Mouse (Mus musculus): ENCODE data around the gene Usp2. TPM values are rescaled to one million over a fixed set of nuclear protein-coding genes. Genes with fewer than 3 reads are reported as not detected.

Usp2 gene
- total and polyA plus RNA-seq, 3 experiments, result 2.1 to 2.3 (median 2.2) TPM

DNA sequence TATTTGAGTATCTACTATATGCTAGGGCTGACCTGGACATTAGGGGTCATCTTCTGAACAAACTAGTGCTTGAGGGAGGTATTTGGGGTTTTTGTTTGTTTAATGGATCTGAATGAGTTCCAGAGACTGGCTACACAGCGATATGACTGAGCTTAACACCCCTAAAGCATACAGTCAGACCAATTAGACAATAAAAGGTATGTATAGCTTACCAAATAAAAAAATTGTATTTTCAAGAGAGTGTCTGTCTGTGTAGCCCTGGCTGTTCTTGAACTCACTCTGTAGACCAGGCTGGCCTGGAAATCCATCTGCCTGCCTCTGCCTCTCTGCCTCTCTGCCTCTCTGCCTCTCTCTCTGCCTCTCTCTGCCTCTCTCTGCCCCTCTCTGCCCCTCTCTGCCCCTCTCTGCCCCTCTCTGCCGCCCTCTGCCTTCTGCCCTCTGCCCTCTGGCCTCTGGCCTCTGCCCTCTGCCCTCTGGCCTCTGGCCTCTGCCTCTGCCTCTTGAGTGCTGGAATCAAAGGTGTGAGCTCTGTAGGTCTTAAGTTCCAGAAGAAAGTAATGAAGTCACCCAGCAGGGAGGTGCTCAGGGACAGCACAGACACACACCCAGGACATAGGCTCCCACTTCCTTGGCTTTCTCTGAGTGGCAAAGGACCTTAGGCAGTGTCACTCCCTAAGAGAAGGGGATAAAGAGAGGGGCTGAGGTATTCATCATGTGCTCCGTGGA is 21.5 kb upstream of the Usp2 start:
- no peaks in the 10 kb centered on the region for H3K4me1 ChIP-seq (ENCODE audit: control insufficient read depth in 1 of 2, insufficient read depth in 2 of 2)
- no peaks in the 10 kb centered on the region for H3K79me2 ChIP-seq (replicated peaks; ENCODE audit: control insufficient read depth, extremely low read depth, insufficient read depth, poor library complexity, severe bottlenecking)
- peaks cover 80% of the 10 kb centered on the region for H3K27me3 ChIP-seq (replicated peaks)
- dilution Hi-C loops (cut with MboI; ENCODE audit: extremely low pct_ligation_motif_present, extremely low pct_unique_long_range_greater_than_20kb, low sequenced_read_pairs), result no loop called here
- no peaks in the 10 kb centered on the region for H3K36me3 ChIP-seq (replicated peaks in 1 of 2; ENCODE audit: control insufficient read depth in 1 of 2, insufficient read depth in 1 of 2, low read length in 1 of 2)
- H3K4me2 ChIP-seq (ENCODE audit: insufficient read depth, low read depth, poor library complexity, severe bottlenecking), result no peak overlapping the region
- H3K9ac ChIP-seq (ENCODE audit: insufficient read depth, low read depth), result no peak overlapping the region
- H3K4me3 ChIP-seq (replicated peaks in 1 of 3; ENCODE audit: low read depth in 2 of 3, low read length in 2 of 3, poor library complexity in 1 of 3), result no peak overlapping the region
- H3K9me3 ChIP-seq (replicated peaks; ENCODE audit: low read length), result no peaks in the 10 kb centered on the region
- TF ChIP-seq BHLHE40 (IDR thresholded peaks at IDR 0.05; ENCODE audit: low read depth, low read length) (no peak), NELFE (IDR thresholded peaks at IDR 0.05; ENCODE audit: low read depth, low read length) (no peak), MEF2A (IDR thresholded peaks at IDR 0.05; ENCODE audit: borderline replicate concordance, low read depth, low read length) (no peak), MYC (IDR thresholded peaks at IDR 0.05; ENCODE audit: low read depth, low read length) (no peak), USF2 (conservative IDR thresholded peaks at IDR 0.05; ENCODE audit: low read depth, low read length) (no peak), CTCF (conservative IDR thresholded peaks at IDR 0.05 in 1 of 2, IDR thresholded peaks at IDR 0.05 in 1 of 2; ENCODE audit: low read depth in 2 of 2, low read length in 2 of 2) (no peak), CHD1 (IDR thresholded peaks at IDR 0.05; ENCODE audit: low read depth, low read length) (no peak), ZC3H11A (IDR thresholded peaks at IDR 0.05; ENCODE audit: low read depth, low read length) (no peak)
- DNase-seq (ENCODE audit: extremely low read depth), result no peak
- H3K27ac ChIP-seq (ENCODE audit: insufficient read depth, low read depth), result no peak overlapping the region
- in situ Hi-C loops (cut with MboI; ENCODE audit: low pct_ligation_motif_present, low pct_unique_long_range_greater_than_20kb, low sequenced_read_pairs), result loop anchor here (5.0 kb wide), 1 partner anchor 48 kb away; no protein-coding TSS in a partner anchor

DNA sequence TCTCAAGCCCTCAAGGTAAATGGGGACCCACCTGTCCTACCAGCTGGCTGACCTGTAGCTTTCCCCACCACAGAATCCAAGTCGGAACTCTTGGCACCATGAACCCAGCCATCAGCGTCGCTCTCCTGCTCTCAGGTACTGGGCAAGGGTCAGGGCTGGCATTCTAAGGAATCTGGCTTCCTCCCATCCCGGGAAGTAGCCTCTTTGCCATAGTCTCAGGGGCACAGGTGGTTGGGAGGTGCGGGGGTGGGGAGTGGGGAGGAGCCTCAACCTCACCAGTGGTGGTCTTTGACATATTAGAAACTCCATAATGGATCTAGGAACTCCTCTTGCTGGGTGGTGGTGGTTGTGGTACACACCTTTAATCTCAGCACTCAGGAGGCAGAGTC is 20.9 kb upstream of the Usp2 start:
- in situ Hi-C loops (cut with MboI; ENCODE audit: low pct_ligation_motif_present, low pct_unique_long_range_greater_than_20kb, low sequenced_read_pairs), result loop anchor here (5.0 kb wide), 1 partner anchor 49 kb away; no protein-coding TSS in a partner anchor
- Histone ChIP-seq H3K27me3 (replicated peaks) (peaks cover 83% of the 10 kb centered on the region), H3K27ac (ENCODE audit: insufficient read depth, low read depth) (no peak overlapping the region), H3K4me3 (replicated peaks in 1 of 3; ENCODE audit: low read depth in 2 of 3, low read length in 2 of 3, poor library complexity in 1 of 3) (no peak overlapping the region), H3K4me1 (ENCODE audit: control insufficient read depth in 1 of 2, insufficient read depth in 2 of 2) (no peaks in the 10 kb centered on the region), H3K9me3 (replicated peaks; ENCODE audit: low read length) (no peaks in the 10 kb centered on the region), H3K9ac (ENCODE audit: insufficient read depth, low read depth) (no peak overlapping the region), H3K36me3 (replicated peaks in 1 of 2; ENCODE audit: control insufficient read depth in 1 of 2, insufficient read depth in 1 of 2, low read length in 1 of 2) (no peaks in the 10 kb centered on the region), H3K79me2 (replicated peaks; ENCODE audit: control insufficient read depth, extremely low read depth, insufficient read depth, poor library complexity, severe bottlenecking) (no peaks in the 10 kb centered on the region), H3K4me2 (ENCODE audit: insufficient read depth, low read depth, poor library complexity, severe bottlenecking) (no peak overlapping the region)
- no peak for TF ChIP-seq KAT2A (IDR thresholded peaks at IDR 0.05; ENCODE audit: insufficient replicate concordance, low read length)
- no peak for TF ChIP-seq RAD21 (IDR thresholded peaks at IDR 0.05; ENCODE audit: low read depth, low read length)
- no peak for TF ChIP-seq MAX (IDR thresholded peaks at IDR 0.05; ENCODE audit: low read length)
- TF ChIP-seq MYC (IDR thresholded peaks at IDR 0.05; ENCODE audit: low read depth, low read length), result no peak
- no peak for TF ChIP-seq RCOR1 (conservative IDR thresholded peaks at IDR 0.05; ENCODE audit: low read depth, low read length)
- TF ChIP-seq PAX5 (IDR thresholded peaks at IDR 0.05; ENCODE audit: low read length), result no peak
- no peak for TF ChIP-seq GABPA (IDR thresholded peaks at IDR 0.05; ENCODE audit: insufficient replicate concordance, low read depth, low read length)
- no peak for TF ChIP-seq TCF12 (IDR thresholded peaks at IDR 0.05; ENCODE audit: low read depth, low read length)
- TF ChIP-seq BHLHE40 (IDR thresholded peaks at IDR 0.05; ENCODE audit: low read depth, low read length), result no peak
- TF ChIP-seq ETS1 (conservative IDR thresholded peaks at IDR 0.05; ENCODE audit: low read depth, low read length), result no peak
- TF ChIP-seq UBTF (IDR thresholded peaks at IDR 0.05; ENCODE audit: low read depth, low read length), result no peak
- TF ChIP-seq ELF1 (IDR thresholded peaks at IDR 0.05; ENCODE audit: low read depth, low read length), result no peak
- DNase-seq (ENCODE audit: extremely low read depth), result no peak
- dilution Hi-C loops (cut with MboI; ENCODE audit: extremely low pct_ligation_motif_present, extremely low pct_unique_long_range_greater_than_20kb, low sequenced_read_pairs), result no loop called here

All from CH12.LX (cell line).